Mouse (Mus musculus): ENCODE measurements around the gene Usp44.

- no peak for TF ChIP-seq CTCF (conservative IDR thresholded peaks at IDR 0.05; ENCODE audit: insufficient read depth, insufficient read length, low read depth, low read length)
- no peak for TF ChIP-seq POLR2A (IDR thresholded peaks at IDR 0.05; ENCODE audit: low read depth, low read length)
Observed at GRCm38 (mm10) chr10:93833370-93833698, 2.0 kb downstream of the Usp44 start.
